Mouse (Mus musculus): ENCODE results near the gene Ntmt1. TPM values are rescaled to one million over a fixed set of nuclear protein-coding genes. Genes with fewer than 3 reads are reported as not detected.
A peak's percentile ranks its signal among the peaks of the same experiment; 100 is the strongest.

Ntmt1 gene
- polyA plus RNA-seq, 1 experiment from 2014 or later = 101 TPM

DNA sequence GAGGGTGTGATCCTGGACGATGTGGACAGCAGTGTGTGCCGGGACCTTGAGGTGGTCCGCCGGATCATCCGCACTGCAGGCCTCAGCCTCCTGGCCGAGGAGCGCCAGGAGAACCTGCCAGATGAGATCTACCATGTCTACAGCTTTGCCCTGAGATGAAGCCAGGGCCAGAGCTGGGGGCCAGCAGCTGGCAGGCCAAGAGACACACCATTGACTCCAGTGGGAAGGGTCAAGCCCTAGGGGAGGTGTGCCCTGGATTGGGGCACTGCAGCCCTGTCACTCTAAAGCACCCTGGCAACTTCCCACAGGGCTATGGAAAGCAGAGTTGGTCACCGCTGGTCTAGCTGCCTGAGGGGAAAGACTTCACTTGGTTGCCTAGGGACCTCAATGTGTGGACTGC, 14.8 kb downstream of the Ntmt1 start:
- peaks cover 16% of the 10 kb centered on the region for H3K4me1 ChIP-seq (ENCODE audit: control insufficient read depth, insufficient read depth, low read length)
- ATAC-seq (ENCODE audit: insufficient number of reproducible peaks, insufficient read depth, low FRiP score, low read depth) = no peak
- H3K36me3 ChIP-seq (ENCODE audit: control insufficient read depth, insufficient read depth, low read length) = peaks cover 60% of the 10 kb centered on the region
- no peaks in the 10 kb centered on the region for H3K9me3 ChIP-seq (ENCODE audit: control insufficient read depth, low read depth, low read length)
- no peak overlapping the region for H3K9ac ChIP-seq (replicated peaks; ENCODE audit: low read depth, low read length)
- no peak overlapping the region for H3K4me2 ChIP-seq (replicated peaks; ENCODE audit: low read depth, low read length)
- no peak overlapping the region for H3K4me3 ChIP-seq (ENCODE audit: low read depth, low read length)
- H3K27me3 ChIP-seq (ENCODE audit: control insufficient read depth, insufficient read depth, low read length) = no peaks in the 10 kb centered on the region
- H3K27ac ChIP-seq (ENCODE audit: low read length) = peak overlapping the region; percentile 66; the same call in 1 of the 2 replicates
- 88% methylated on average over 8 of the region's 8 CpGs for whole genome bisulfite sequencing

- Histone ChIP-seq H3K27me3 (ENCODE audit: control insufficient read depth, insufficient read depth, low read length) (no peaks in the 10 kb centered on the region), H3K9ac (replicated peaks; ENCODE audit: low read depth, low read length) (no peak overlapping the region; the same call in 1 of the 2 replicates), H3K4me3 (ENCODE audit: low read depth, low read length) (no peak overlapping the region), H3K4me1 (ENCODE audit: control insufficient read depth, insufficient read depth, low read length) (peaks cover 16% of the 10 kb centered on the region), H3K27ac (ENCODE audit: low read length) (peak overlapping the region; percentile 66; the same call in 1 of the 2 replicates), H3K9me3 (ENCODE audit: control insufficient read depth, low read depth, low read length) (no peaks in the 10 kb centered on the region), H3K4me2 (replicated peaks; ENCODE audit: low read depth, low read length) (0 out of 2 replicates have a peak overlapping the region, but pooled peaks have one; percentile 3), H3K36me3 (ENCODE audit: control insufficient read depth, insufficient read depth, low read length) (peaks cover 60% of the 10 kb centered on the region)
- 69% methylated on average over 13 of the region's 13 CpGs for WGBS
- ATAC-seq (ENCODE audit: insufficient number of reproducible peaks, insufficient read depth, low FRiP score, low read depth) = peak; percentile 79; the same call in 1 of the 2 replicates
Measured at GRCm38 (mm10) chr2:30823385-30824153, 15.9 kb downstream of the Ntmt1 start.

DNA sequence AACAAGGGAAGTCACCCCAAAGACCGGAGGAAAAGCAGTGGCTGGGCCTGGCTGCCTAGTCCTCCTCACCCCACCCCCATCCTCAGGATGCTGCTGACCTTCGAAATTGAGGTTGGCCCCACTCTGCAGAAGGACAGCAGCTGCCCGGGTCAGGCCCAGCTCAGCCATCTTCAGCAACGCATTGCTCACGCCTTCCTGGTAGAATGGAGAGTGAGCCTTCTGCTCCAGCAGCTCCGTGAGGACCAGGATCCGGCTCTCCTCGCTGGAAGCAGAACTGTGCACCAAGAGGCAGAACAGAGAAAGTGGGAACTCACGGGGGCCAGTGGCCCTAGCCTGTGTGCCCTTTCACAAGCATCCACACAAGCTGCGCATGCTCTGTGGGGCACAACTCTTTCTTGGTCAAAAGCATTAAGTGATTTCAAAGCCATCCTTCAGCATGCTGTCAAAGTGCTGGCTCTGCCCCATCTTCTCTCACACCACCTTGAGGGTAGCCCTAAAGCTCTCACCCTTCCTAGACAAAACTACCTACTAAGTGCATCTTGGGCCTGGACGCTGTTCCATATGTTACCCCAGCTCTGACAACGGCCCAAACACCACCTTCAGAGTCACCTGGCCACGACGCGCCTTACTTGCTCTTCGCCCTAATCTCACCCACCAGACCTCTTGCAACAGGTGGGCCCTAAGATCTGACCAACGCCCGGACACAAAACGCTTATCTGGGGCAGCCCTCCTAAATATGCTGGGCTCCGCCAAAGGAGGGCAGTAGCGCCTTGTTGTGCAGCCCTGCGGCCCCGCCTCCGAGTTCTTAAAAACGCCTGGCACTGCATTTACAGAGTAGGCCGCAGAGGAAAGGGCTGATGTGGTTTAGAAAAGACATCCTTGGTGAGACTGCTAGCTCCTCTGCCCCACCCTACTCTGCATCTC, 19.5 kb downstream of the Ntmt1 start:
- H3K27me3 ChIP-seq (ENCODE audit: control insufficient read depth, insufficient read depth, low read length) = no peaks in the 10 kb centered on the region
- no peak overlapping the region; the same call in 1 of the 2 replicates for H3K27ac ChIP-seq (ENCODE audit: low read length)
- peak overlapping the region; percentile 84 for H3K4me2 ChIP-seq (replicated peaks; ENCODE audit: low read depth, low read length)
- 0 out of 2 replicates have a peak, but pooled peaks have one; percentile 6 for ATAC-seq (ENCODE audit: insufficient number of reproducible peaks, insufficient read depth, low FRiP score, low read depth)
- peaks cover 16% of the 10 kb centered on the region for H3K4me1 ChIP-seq (ENCODE audit: control insufficient read depth, insufficient read depth, low read length)
- peak overlapping the region; percentile 68 for H3K9ac ChIP-seq (replicated peaks; ENCODE audit: low read depth, low read length)
- no peaks in the 10 kb centered on the region for H3K9me3 ChIP-seq (ENCODE audit: control insufficient read depth, low read depth, low read length)
- 32% methylated on average over 26 of the region's 26 CpGs for WGBS
- H3K4me3 ChIP-seq (ENCODE audit: low read depth, low read length) = peak overlapping the region; percentile 80
- H3K36me3 ChIP-seq (ENCODE audit: control insufficient read depth, insufficient read depth, low read length) = peaks cover 33% of the 10 kb centered on the region

- H3K9ac ChIP-seq (replicated peaks; ENCODE audit: low read depth, low read length) = peak overlapping the region; percentile 68
- no peaks in the 10 kb centered on the region for H3K9me3 ChIP-seq (ENCODE audit: control insufficient read depth, low read depth, low read length)
- H3K4me3 ChIP-seq (ENCODE audit: low read depth, low read length) = peak overlapping the region; percentile 80
- H3K36me3 ChIP-seq (ENCODE audit: control insufficient read depth, insufficient read depth, low read length) = peaks cover 25% of the 10 kb centered on the region
- H3K4me2 ChIP-seq (replicated peaks; ENCODE audit: low read depth, low read length) = peak overlapping the region; percentile 84
- H3K27ac ChIP-seq (ENCODE audit: low read length) = no peak overlapping the region; the same call in 1 of the 2 replicates
- H3K27me3 ChIP-seq (ENCODE audit: control insufficient read depth, insufficient read depth, low read length) = no peaks in the 10 kb centered on the region
- H3K4me1 ChIP-seq (ENCODE audit: control insufficient read depth, insufficient read depth, low read length) = peaks cover 16% of the 10 kb centered on the region
- ATAC-seq (ENCODE audit: insufficient number of reproducible peaks, insufficient read depth, low FRiP score, low read depth) = peak; percentile 83
- WGBS = 2% methylated on average over 63 of the region's 63 CpGs
Measured at GRCm38 (mm10) chr2:30827749-30828475, 20.3 kb downstream of the Ntmt1 start.

DNA sequence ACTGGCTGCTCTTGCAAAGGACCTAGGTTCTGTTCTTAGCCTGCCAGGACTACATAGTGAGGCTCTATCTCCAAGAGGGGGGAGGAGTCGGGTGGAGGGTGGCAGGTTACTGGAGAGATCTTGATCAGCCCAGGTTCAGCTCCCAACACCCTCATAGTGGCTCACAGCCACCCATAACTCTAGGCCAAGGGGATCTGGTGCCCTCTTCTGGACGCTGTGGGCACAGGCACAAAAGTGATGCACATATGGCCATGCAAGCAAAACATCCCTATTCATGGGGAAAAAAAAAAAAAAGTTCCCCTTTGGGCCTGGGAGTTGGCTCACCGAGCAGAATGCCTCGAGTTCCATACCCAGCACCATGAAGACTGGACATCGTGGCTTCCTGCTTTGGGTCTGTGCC, 21.7 kb downstream of the Ntmt1 start:
- Histone ChIP-seq H3K9me3 (ENCODE audit: control insufficient read depth, low read depth, low read length) (no peaks in the 10 kb centered on the region), H3K4me3 (ENCODE audit: low read depth, low read length) (no peak overlapping the region), H3K4me2 (replicated peaks; ENCODE audit: low read depth, low read length) (no peak overlapping the region), H3K27ac (ENCODE audit: low read length) (no peak overlapping the region), H3K9ac (replicated peaks; ENCODE audit: low read depth, low read length) (no peak overlapping the region), H3K27me3 (ENCODE audit: control insufficient read depth, insufficient read depth, low read length) (no peaks in the 10 kb centered on the region), H3K36me3 (ENCODE audit: control insufficient read depth, insufficient read depth, low read length) (peaks cover 13% of the 10 kb centered on the region), H3K4me1 (ENCODE audit: control insufficient read depth, insufficient read depth, low read length) (peaks cover 10% of the 10 kb centered on the region)
- no peak for ATAC-seq (ENCODE audit: insufficient number of reproducible peaks, insufficient read depth, low FRiP score, low read depth)
- WGBS = 45% methylated on average over 5 of the region's 5 CpGs

DNA sequence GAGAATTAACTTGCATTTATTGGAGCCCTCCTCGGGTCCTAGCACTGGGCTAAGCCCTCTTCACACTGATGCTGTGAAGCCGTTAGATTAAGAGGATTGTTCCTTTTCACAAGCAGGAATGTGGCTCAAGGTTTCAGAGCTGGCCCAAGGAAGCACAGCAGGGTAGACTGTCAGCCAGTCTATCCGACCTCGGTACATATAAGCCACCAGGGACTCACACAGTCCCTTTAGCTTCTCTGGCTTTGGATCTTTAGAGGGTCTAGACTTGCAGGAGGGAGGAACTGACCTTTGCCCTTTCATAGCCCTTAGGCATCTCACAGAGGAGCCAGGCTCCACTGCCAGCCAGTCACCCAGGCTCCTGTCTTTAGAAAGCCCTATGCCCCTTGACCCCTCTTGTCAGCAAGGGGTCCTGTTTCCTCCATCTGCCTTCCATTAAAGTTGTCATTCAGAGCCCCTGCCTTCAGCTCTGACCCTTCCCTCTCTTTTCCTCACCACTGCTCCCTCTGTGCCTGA, 22.7 kb downstream of the Ntmt1 start, which contains the start of gene Asb6:
Gene Asb6, minus strand, starts transcription at position 51 of the 513 bp plus-strand sequence.
- Histone ChIP-seq H3K9ac (replicated peaks; ENCODE audit: low read depth, low read length) (no peak within 1 kb of the TSS), H3K36me3 (ENCODE audit: control insufficient read depth, insufficient read depth, low read length) (peaks cover 5% of the 10 kb centered on the region), H3K27me3 (ENCODE audit: control insufficient read depth, insufficient read depth, low read length) (no peaks in the 10 kb centered on the region), H3K9me3 (ENCODE audit: control insufficient read depth, low read depth, low read length) (no peaks in the 10 kb centered on the region), H3K4me1 (ENCODE audit: control insufficient read depth, insufficient read depth, low read length) (peaks cover 10% of the 10 kb centered on the region), H3K4me3 (ENCODE audit: low read depth, low read length) (no peak within 1 kb of the TSS), H3K4me2 (replicated peaks; ENCODE audit: low read depth, low read length) (no peak within 1 kb of the TSS), H3K27ac (ENCODE audit: low read length) (no peak within 1 kb of the TSS)
- no peak for ATAC-seq (ENCODE audit: insufficient number of reproducible peaks, insufficient read depth, low FRiP score, low read depth)
- WGBS = 34% methylated on average over 4 of the region's 4 CpGs

GRCm38 (mm10) chr2:30833644-30834043, 26.0 kb downstream of the Ntmt1 start:
- ATAC-seq (ENCODE audit: insufficient number of reproducible peaks, insufficient read depth, low FRiP score, low read depth) = no peak
- 29% methylated on average over 5 of the region's 5 CpGs for WGBS
- Histone ChIP-seq H3K27ac (ENCODE audit: low read length) (no peak overlapping the region), H3K9ac (replicated peaks; ENCODE audit: low read depth, low read length) (no peak overlapping the region), H3K9me3 (ENCODE audit: control insufficient read depth, low read depth, low read length) (no peaks in the 10 kb centered on the region), H3K27me3 (ENCODE audit: control insufficient read depth, insufficient read depth, low read length) (no peaks in the 10 kb centered on the region), H3K36me3 (ENCODE audit: control insufficient read depth, insufficient read depth, low read length) (no peaks in the 10 kb centered on the region), H3K4me1 (ENCODE audit: control insufficient read depth, insufficient read depth, low read length) (0 out of 2 replicates have a peak, but pooled peaks cover 7% of the 10 kb centered on the region), H3K4me3 (ENCODE audit: low read depth, low read length) (no peak overlapping the region), H3K4me2 (replicated peaks; ENCODE audit: low read depth, low read length) (no peak overlapping the region)

Data from stomach, embryonic 14.5 days (tissue).